In the genomic region with DNA sequence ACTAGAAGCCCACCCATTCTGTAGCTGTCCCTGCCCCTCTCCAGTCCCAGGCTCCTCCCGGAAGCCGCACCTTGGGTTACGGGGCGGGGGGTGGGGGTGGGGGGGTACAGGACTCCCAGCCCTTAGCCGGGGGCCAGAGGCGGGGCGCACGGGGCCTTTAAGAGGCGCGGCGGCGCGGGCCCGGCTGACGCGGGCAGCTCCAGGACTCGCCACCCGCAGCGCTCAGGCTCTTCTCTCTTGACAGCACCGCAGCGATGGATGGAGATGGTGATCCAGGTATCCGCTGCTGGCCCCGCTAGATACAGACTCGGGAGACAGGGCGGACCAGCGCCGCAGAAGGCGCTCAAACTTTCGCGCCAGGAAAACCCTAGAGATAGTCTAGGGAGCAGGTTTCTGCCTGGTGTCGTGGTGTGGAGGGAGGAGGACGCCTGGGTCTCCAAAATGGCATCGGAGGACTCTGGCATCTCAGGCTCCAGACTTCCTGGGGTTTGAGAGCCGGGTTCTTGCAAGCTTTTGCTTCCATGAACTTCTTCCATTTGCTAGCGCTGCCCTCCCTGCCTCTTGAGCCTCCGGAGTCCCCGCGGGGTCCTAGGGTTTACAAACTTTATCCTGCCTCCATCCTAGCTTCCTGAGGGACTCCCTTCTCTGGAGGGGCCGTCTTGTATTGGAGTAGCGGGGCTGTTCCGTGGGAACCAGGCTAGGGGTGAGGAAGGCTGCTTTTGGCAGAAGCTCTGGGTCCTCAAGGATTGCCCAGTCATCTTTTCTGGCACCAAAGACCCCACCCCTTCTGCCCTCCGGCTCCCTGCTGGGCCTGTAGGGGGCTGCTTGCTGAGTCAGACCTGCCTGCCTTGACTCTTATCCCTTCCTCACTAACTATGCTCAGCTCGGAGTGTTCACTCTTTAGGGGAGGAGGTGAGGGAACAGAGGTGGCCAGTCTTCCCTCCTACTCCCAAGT, we compare ENCODE assay signal across 8 mouse cellular contexts. TPM values are rescaled to one million over a fixed set of nuclear protein-coding genes. Genes with fewer than 3 reads are reported as not detected.
DNase-seq lines count a peak whose midpoint lies in the region; ATAC-seq lines count a peak whose summit lies in the region.

A gene (minus strand): TSS at position 47 of the 955 bp plus-strand sequence.
A gene (plus strand): TSS at position 186 of the 955 bp plus-strand sequence.

- peaks cover 4% of the 10 kb centered on the region for H3K36me3 ChIP-seq in forebrain, embryonic 16.5 days (ENCODE audit: control insufficient read depth, insufficient read depth)
- peaks cover 26% of the 10 kb centered on the region for H3K36me3 ChIP-seq in midbrain, embryonic 14.5 days (ENCODE audit: control insufficient read depth, insufficient read depth, low read length)

- peak within 1 kb of the TSS; percentile 62 for H3K4me2 ChIP-seq in forebrain, embryonic 16.5 days (ENCODE audit: low read length)
- H3K4me2 ChIP-seq in midbrain, embryonic 14.5 days (ENCODE audit: low read length): peak within 1 kb of the TSS; percentile 82

- WGBS in forebrain, embryonic 16.5 days: under 1% methylated on average over 43 of the region's 43 CpGs
- under 1% methylated on average over 43 of the region's 43 CpGs for WGBS in midbrain, embryonic 14.5 days

- peak; percentile 36 for ATAC-seq in frontal cortex, adult (ENCODE audit: low TSS enrichment)
- peak; percentile 70 for ATAC-seq in forebrain, embryonic 16.5 days
- peak; percentile 66 for ATAC-seq in midbrain, embryonic 14.5 days (ENCODE audit: low FRiP score, low TSS enrichment)

- H3K27ac ChIP-seq in forebrain, embryonic 16.5 days (ENCODE audit: low read length): peak within 1 kb of the TSS; percentile 70
- H3K27ac ChIP-seq in midbrain, embryonic 14.5 days (replicated peaks; ENCODE audit: low read depth, low read length): peak within 1 kb of the TSS; percentile 92

- H3K9me3 ChIP-seq in forebrain, embryonic 16.5 days (ENCODE audit: control insufficient read depth, low read length): no peaks in the 10 kb centered on the region
- H3K9me3 ChIP-seq in midbrain, embryonic 14.5 days (ENCODE audit: control insufficient read depth, low read length): no peaks in the 10 kb centered on the region

- H3K4me3 ChIP-seq in forebrain, embryonic 16.5 days (replicated peaks; ENCODE audit: low read length): peak within 1 kb of the TSS; percentile 73
- peak within 1 kb of the TSS; percentile 76 for H3K4me3 ChIP-seq in midbrain, embryonic 14.5 days (replicated peaks; ENCODE audit: low read depth, low read length)

- H3K9ac ChIP-seq in forebrain, embryonic 16.5 days (replicated peaks; ENCODE audit: low read depth, low read length): peak within 1 kb of the TSS; percentile 77
- peak within 1 kb of the TSS; percentile 90 for H3K9ac ChIP-seq in midbrain, embryonic 14.5 days (replicated peaks; ENCODE audit: low read length)

- peaks cover 26% of the 10 kb centered on the region for H3K4me1 ChIP-seq in forebrain, embryonic 16.5 days (replicated peaks; ENCODE audit: control insufficient read depth, insufficient read depth, low read length)
- H3K4me1 ChIP-seq in midbrain, embryonic 14.5 days (ENCODE audit: control insufficient read depth, insufficient read depth, low read length): peaks cover 30% of the 10 kb centered on the region

- H3K27me3 ChIP-seq in forebrain, embryonic 16.5 days (replicated peaks; ENCODE audit: control insufficient read depth, insufficient read depth, low read length): peaks cover 31% of the 10 kb centered on the region
- peaks cover 40% of the 10 kb centered on the region for H3K27me3 ChIP-seq in midbrain, embryonic 14.5 days (ENCODE audit: control insufficient read depth, insufficient read depth, low read length)

- no peak for DNase-seq in frontal cortex, postnatal 14 days (ENCODE audit: low spot score in 2 of 2)
- DNase-seq in thymus, postnatal 14 days: peak; percentile 52
- no peak for DNase-seq in thymus, postnatal 0 days (ENCODE audit: low spot score)
- peak; percentile 51 to 58 for DNase-seq in layer of hippocampus, postnatal 36 days
- DNase-seq in midbrain, embryonic 14.5 days: peak; percentile 81
- DNase-seq in gastrocnemius, adult 8-10 months (ENCODE audit: low spot score in 2 of 2): no peak

RNA-seq across cellular contexts. Expression of the first gene that starts in this region (rescaled TPM):
- 10.2 and 10.9 TPM in 2 replicates for polyA plus RNA-seq in thymus, postnatal 0 days (2015; fragmentation: Nextera tagmentation; extraction: Ambion mirVana)
- 60.3 and 67.1 TPM in 2 replicates for polyA plus RNA-seq in forebrain, embryonic 16.5 days (2015; fragmentation: Nextera tagmentation; extraction: Ambion mirVana)
- 100 to 1,000 TPM; 132 to 136 TPM for total RNA-seq in layer of hippocampus, postnatal 36 days (2021)
- polyA plus RNA-seq in midbrain, embryonic 14.5 days (2014; fragmentation: Nextera tagmentation; extraction: Ambion mirVana): 102 and 106 TPM in 2 replicates
- 10 to 100 TPM in 1 of 4 experiments, 1 to 10 TPM in 3; 7.3 to 11.0 (median 8.3) TPM for total RNA-seq in gastrocnemius, adult 8-10 months (2022)

RNA-seq across cellular contexts. Expression of the second gene that starts in this region (rescaled TPM):
- 0.71 and 1.1 TPM in 2 replicates for polyA plus RNA-seq in thymus, postnatal 0 days (2015; fragmentation: Nextera tagmentation; extraction: Ambion mirVana)
- polyA plus RNA-seq in forebrain, embryonic 16.5 days (2015; fragmentation: Nextera tagmentation; extraction: Ambion mirVana): 4.3 and 4.7 TPM in 2 replicates
- total RNA-seq in layer of hippocampus, postnatal 36 days (2021): 100 to 1,000 TPM in 1 of 2 experiments, 10 to 100 TPM in 1; 91.4 to 102 TPM
- polyA plus RNA-seq in midbrain, embryonic 14.5 days (2014; fragmentation: Nextera tagmentation; extraction: Ambion mirVana): 3.2 and 4.0 TPM in 2 replicates
- under 1 TPM in 3 of 4 experiments, not detected in 1; 0.36 to 0.67 (median 0.48) TPM for total RNA-seq in gastrocnemius, adult 8-10 months (2022)

Comparison
In these comparisons a context has a peak if more than half of its experiments do, and no peak if none do; other contexts are left out.
1. RNA of the first gene that starts in this region (total RNA-seq): 132 to 136 TPM in layer of hippocampus, postnatal 36 days; 7.3 to 11.0 TPM in gastrocnemius, adult 8-10 months; every median in the first group is over 10 times any median in the second.
2. RNA of the second gene that starts in this region (total RNA-seq): 91.4 to 102 TPM in layer of hippocampus, postnatal 36 days; 0.36 to 0.67 TPM in gastrocnemius, adult 8-10 months; every median in the first group is over 10 times any median in the second.
3. DNase-seq: peak in thymus, postnatal 14 days (single experiment), layer of hippocampus, postnatal 36 days (2 of 2) and midbrain, embryonic 14.5 days (single experiment); none in frontal cortex, postnatal 14 days (0 of 2), thymus, postnatal 0 days (single experiment) and gastrocnemius, adult 8-10 months (0 of 2).
4. Peak in every context shown above with its lines, with median percentiles within 50 percentile points of each other: ATAC-seq.